Mouse (Mus musculus): Measurements from ENCODE around the gene Fbp2.

The Fbp2 gene

DNA sequence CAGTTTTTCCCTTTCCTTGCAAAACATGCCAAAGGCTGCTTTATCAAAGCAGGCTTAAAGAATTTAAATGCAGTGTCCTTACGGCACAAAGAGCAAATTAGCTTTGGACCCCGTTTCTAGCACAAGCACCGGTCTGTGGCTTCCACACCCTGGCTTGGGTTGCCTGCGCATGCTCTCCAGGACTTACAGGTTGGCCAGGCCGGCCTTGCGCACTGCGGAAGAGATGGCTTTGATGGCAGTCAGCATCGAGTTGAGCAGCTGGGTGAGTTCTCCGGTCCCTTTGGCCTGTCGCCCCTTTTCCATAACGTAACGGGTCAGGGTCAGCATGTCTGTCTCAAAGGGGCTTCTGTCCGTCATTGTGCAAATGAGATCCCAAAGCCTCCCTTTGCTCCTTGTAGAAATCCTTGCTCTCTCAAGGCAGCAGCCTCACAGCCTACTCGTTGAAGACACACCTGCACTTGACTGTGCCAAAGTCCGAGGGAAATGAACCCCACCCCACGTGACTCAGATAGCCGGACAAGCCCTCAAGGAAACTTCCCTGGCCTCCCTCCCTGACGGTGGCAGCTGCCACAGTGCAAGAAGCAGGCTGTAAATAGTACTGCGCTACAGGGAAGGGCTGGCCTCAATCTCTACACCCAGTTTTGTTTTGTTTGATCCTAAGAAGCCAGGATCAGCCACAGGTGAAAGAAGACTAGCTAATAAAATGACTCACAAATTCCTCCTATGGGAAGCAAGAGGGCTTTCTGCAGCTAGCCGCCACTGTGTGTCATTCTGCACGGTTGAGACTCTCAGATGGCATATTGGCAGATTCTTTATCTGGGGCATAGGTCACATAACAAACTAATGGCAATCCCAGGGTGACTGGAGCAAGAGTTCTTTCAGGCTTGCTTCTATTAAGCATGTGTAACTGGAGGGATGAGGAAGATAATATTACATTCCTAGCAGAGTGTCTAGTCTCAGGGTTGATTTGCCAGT lies at the start of gene Fbp2:
Fbp2 (minus strand) TSS at position 482 of the 975 bp plus-strand sequence.
- no peak for DNase-seq (ENCODE audit: low spot score)

DNA sequence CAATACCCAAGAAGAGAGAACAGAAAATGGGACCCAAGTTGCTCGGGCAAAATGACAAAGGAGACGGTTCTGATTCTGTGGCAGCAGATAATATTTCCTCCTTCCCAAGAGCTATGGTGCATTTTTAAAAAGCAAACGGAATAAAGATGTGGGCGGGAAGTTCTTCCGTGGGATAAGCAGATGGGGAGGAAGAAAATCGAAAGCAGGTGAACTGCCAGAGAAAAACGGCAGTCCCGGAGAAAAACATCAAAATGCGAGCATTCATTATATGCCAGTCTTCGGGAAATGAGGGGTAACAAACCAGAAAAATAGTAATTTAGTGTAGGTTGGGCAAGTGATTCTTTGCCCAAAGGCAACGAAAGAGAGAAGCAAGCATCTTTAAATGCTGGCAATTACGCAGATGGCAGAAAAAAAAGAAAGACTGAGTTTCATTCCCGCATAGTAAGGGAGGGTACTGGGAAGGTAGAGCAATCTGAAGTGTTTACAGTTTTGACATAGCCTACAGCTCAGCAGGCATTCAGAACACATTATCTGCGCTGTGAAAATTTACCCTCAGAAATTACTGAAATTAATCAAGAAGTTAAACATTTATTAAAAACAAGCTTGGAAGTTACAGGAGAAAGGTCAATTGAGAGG lies 49.4 kb upstream of the Fbp2 start:
- DNase-seq (ENCODE audit: low spot score) = no peak

DNA sequence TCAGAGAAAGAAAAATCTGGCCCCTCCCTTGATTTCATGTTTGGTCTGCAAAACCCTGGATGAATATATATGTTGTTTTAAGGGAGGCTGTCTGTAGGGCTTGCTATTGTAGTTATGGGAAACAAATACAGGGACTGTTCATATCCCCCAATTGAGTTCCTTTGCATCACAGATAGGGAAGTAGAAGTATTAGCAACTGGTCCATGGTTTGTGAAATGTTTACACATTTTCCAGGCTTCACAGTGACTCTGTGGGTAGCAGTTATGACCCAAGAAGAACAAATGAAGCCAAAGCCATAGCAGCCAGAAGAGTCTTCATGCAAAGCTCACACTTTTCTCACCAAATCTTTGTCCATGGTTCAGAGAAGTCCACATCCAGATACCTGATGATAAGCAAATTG lies 42.9 kb upstream of the Fbp2 start:
- DNase-seq (ENCODE audit: low spot score) = no peak

DNA sequence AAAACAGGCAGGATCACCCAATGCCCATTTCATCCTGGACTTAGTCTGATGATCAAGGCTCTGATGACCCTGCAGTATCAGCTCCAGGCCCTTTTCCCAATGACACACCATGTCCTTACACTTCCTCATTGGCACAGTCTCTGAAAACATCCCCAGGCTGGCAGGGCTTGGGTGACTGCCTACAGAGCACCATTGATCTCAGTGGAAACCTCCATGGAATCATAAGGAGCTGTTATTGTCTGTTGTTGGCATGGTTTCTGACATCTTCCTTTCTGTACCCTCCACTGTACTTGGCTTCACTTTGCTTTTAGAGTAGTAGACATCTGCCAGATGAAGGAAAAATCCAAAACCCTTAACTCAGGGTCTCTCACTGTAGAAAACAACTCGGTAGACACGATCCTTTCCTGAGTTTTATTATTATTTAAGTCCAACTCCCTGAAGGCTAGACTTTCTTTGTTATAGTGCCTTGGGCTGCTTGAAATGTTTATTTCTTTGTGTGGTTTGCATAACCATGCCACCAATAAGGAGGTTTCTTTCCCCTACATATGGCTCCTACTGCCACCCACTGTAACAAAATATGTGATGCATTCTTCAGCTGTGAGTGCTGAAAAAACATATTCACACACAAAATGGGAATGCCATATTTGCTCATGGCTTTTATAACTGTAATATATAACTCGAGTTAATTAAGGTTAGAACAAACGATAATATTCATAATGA lies 39.9 kb upstream of the Fbp2 start:
- DNase-seq (ENCODE audit: low spot score) = no peak

DNA sequence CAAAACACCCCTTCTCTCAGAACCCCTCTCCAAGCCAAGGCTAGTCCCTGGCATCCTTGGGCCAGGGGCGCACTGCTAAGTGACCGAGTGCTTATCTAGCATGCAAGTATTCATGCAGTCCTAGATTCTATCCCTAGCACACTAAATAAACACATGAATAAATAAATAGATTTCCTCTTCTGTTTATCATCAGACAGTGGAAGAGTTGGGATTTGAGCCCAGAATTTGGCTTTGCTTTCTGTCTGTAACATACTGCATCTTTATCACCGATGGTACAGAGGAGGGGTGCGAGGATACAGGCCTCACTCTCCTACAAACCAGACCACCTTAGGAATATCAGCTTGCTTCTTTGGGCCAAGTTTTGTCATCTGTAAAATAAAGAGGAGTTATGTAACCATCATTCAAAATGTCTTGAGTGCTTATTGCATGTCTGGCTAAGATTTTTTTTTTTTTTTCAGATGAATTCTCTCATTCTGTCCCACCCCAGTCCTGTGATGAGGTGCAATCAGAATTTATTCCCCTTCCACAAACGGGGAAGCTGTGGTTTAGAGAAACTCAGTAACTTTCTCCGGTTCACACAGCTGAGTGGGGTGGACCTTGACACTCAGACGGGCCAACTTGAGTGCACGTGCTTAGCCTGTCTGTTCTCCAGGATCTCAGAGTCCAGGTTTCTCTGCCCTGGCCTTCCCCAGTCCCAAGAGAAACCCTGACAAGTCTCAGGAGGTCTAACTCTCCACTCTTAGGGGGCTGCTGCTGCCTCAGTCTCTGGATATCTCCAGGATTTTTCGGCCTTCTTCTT lies 35.0 kb upstream of the Fbp2 start:
- DNase-seq (ENCODE audit: low spot score) = no peak

DNA sequence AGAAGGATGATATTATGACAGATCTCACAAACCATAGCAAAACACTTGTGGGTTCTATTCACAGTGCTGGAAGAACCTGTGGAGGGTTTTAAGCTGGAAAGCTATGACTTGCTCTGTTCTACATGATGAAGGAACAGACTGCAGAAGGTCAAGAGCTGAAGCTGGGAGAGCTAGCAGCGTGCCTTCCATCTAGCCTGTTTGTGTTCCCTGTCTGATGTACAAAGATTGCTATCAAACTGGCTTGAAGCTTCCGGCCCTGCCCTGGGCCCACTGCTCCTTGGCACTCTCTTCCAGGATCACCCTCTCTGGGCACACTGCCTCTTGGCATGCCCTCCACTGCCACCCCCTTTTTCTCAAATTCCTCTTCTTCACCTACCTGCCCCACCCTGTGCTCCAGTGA lies 31.1 kb upstream of the Fbp2 start:
- no peak for DNase-seq (ENCODE audit: low spot score)

DNA sequence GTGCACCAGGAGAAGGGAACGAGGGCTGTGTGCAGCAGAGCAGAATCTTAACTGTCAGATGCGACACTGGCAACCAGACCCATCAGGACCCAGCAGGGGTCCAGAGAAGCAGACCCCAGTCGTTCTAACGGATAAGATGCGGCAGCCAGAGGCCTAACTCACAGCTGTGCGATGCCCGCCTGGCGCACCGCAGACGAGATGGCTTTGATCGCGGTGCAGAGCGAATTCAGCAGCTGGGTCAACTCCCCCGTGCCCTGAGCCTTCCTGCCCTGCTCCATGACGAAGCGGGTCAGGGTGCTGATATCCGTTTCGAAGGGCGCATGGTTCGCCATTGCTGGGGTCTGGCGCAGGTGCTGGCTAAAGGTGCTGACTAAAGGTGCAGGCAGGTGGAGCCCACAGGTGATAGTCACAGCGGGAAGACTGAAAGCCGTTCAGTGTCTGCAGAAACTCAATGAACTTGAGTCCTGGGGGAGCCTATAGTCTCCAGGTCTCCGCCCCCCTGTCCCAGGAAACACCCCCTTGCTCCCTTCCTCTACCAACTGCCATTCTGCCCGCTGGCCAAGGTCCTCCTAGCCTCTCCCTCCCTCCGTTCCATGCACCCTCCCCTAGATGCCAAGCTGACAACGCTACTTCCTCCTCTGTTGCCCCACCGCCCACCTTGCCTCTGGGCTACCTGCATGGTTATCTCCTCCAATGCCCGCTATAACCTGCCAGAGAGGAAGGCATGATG lies 29.7 kb upstream of the Fbp2 start, which contains the start of gene Fbp1:
Fbp1 (minus strand) TSS at position 571 of the 730 bp plus-strand sequence.
- peak; percentile 56 for DNase-seq (ENCODE audit: low spot score)

DNA sequence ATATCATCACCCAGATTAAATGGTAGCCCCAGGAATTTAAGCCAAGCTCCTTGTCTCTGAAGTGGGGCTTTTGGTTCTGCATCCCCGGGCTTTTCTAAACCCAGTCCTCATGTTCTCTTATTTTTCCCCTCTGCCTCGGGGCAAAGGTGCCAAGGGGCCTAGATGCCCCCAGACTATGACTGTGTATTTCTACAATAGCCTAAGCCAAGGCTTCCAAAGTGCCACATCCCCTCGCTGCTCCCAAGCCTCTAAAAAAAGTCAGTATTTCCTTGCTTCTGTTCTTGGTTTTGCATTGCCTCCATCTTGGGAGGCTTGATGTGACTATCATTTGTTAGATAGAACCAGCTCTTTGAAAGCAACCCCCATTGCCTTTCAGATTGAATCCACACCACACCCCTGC lies 26.3 kb upstream of the Fbp2 start:
- no peak for DNase-seq (ENCODE audit: low spot score)

DNA sequence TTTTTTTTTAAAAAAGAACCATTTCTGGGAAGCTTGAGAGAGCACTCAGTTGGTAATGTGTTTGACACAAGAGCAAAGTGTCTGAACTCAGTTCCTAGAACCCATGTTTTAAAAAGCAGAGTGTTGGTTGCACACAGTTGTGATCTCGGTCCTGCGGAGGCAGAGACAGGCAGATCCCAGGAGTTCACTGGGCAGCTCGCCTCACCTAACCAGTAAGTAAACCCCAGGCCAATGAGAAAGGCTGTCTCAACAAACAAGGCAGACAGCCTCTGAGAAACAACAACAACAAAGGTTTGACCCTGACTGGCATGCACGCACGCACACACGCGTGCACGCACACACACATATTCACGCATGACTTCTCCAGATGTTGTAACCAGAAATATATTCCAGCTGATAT lies 25.7 kb upstream of the Fbp2 start:
- DNase-seq (ENCODE audit: low spot score) = no peak

DNA sequence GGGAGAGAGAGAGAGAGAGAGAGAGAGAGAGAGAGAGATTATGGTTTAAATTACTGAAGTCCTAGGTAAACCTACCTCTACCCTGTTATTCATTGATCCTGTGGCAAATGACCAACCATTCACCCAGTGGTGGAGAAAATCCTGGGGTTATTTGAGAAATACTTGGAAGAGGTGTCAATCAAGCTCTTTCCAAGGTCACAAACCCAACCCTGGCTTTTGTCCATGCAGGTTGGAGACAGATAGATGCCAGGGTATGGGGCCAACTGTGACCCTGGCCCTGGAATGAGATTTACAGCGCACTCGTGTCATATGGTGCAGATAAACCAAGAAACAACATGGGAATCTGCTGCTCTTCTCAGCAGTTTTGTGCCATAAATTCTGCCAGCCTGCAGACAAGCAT lies 25.2 kb upstream of the Fbp2 start:
- DNase-seq (ENCODE audit: low spot score) = no peak

DNA sequence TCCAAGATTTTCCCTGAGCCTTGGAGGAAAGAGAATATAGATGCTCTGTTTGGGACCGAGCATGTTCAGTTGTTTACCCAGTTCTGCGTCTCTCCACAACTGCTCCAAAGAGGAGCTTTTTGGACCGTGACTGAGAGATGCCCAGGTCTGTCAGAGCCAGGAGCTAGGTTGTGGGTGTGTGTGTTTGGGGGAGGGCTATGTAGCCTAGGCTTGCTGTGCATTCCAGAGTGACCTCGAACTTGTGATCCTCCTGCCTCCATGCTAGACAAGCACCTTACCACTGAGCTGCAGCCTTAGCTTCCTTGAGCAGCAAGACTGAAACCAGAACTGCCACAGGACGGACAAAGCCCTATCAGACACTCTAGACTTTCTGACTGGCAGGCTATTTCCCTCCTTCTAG lies 24.6 kb upstream of the Fbp2 start:
- DNase-seq (ENCODE audit: low spot score) = no peak

DNA sequence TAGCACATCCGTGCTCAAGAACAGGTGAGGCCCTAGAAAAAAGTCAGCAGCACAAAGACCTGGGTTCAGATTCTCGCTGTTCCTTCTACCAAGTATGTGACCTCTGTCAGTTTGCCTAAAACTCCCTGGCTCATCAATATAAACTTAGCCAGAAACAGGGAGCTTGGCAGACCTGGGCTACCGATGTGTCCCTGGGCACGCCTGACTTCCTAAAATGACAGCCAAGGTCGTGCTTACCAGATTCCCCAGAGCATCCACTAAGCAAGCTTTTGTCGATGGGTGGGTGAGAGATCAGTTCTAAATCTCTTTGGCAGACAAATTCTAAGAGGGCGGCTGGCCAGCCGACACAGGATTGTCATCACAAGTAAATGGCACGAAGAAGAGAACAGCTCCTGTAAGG lies 23.1 kb upstream of the Fbp2 start:
- DNase-seq (ENCODE audit: low spot score) = no peak

DNA sequence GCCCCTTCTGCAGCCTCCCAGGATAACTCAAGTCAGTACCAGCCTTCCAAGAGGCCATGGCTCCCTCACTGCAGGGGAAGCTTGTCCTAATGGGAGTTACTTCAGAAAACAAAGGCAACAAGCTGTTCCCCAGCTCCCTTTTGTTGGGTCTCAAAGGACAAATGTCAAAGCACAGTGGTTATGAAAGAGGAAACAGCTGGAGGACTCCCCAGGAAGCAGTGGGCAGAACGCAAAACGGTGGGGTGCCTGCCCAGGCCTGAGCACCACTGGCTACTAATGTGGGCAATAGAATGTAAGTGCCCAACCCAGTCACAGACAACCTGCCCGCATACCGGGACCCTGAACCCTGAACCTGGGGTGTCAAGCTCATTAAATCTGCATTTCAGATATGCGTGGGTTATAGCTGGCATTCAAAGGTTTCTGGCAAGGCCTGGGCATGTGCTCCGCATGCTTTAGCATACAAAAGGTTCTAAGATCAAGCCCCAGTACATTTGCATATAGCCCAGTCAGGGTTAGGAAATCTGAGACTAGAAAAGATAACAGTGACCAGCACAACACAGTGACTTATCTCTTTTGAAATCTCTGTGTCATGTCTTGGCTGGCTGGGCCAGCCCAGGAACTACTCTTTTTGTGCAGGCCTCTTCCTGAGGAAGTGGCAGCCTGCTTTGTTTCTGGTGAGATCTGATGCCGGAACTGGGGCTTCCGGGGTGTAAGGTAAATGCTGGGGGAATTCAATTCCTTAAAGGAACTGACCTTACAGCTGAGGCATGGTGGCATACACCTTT lies 21.8 kb upstream of the Fbp2 start:
- DNase-seq (ENCODE audit: low spot score) = peak; percentile 9

DNA sequence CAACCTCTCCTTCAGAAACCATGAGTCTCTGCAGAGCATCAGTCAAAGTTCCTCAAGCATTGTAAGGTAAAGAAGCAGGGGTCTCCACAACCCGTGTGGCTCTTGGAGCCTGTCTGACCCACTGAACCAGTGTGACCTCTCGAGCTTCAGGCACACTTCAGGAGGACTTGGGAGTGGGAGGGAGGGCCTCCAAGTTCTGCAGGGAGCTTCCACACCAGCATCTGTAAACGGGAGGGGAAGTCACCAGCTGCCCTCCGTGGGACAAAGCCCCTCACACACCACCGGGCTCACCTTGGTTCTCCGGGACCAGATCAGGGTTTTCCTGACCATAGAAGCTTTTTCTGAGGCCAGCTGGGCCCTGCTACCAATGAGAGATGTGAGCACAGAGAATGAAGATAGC lies 21.2 kb upstream of the Fbp2 start:
- no peak for DNase-seq (ENCODE audit: low spot score)

DNA sequence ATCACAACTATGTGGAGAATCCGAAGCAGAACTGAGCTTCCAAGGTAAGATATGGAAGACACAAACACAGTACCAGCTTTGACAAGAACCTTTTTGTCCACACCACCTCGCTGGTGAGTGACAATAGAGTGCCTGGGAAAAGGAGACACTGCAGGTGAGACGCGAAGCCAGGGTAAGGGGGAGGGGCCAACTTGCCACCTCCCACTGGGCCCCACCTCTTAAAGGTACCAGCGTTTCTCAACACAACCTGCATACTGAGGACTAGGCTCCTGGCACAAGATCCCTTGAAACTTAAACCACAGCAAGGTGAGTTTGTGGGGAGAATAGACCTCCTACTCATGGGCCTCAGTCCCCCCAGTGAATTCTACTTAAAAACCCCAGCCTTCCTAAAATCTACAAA lies 19.0 kb upstream of the Fbp2 start:
- no peak for DNase-seq (ENCODE audit: low spot score)

DNA sequence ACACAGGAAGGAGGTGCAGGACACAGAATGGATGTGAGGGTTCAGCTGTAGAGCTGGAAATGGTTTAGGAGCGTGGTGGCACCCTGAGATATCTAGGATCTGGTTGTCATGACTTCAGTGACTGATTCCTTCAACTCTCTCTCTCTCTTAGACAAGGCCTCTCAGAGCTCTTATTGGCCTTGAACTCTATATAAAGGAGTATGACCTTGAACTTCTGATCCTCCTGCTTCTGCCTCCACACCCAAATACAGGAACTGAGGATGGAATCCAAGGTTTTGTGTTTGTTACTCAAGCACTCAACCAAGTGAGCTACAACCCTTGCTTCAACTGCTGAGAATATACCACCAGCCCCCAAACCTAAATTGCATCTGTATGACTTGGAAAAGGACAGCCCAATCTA lies 17.9 kb upstream of the Fbp2 start:
- no peak for DNase-seq (ENCODE audit: low spot score)

DNA sequence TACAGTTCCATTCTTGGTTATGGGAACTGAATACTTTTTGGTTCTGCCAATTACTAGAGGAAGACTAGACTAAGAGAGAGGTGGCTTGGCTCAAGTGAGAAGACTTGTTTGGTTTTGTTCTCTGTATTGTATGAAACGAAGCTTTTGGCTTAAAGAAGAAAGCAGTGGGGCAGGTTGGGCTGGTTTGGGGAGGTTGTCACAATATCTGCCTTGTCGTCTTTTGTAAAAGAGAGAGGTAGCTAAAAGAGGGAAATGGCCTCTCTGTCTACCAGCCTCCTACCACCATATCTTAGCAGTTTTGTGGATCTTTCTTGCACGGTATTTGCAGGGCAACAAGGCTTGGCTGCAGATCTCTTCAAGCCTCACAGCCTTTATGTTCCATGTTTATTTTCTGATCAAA lies 14.0 kb upstream of the Fbp2 start:
- no peak for DNase-seq (ENCODE audit: low spot score)

DNA sequence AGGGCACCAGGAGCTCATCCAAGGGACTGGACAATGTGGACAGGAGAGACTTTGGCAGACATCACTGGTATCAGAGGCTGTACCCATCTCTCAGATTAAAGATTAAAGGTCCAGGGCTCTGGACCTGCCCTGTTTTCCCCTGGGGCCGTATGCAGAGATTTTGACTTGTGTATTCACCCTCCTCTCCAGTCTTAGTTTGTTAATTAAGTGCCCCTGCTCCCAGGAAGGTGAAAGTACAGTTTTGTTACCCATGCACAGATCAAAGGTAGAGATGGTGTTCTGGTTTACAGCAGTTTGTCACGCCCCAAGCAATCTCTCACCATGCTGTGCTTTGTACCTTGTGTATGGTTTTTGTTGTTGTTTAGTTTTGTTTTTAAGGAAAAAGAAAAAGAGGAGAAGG lies 12.4 kb upstream of the Fbp2 start:
- no peak for DNase-seq (ENCODE audit: low spot score)

DNA sequence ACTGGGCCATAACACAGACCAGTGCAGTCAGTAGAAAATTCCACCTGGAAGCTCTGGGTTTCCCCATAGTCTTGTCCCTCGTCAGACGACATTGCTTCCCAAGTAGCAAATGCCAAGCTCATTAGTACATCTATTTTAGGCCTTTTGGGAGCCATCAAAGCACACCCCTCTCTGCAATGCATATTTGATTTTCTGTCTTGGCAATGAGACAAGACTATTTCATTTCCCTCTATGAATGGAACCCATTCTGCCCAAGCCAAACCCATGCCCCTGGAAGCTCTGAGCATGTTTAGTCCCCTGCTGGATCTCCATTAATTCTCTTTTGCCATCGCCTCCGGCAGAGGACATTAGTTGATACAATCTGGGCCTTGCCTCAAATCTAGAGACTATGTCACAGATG lies 8.6 kb upstream of the Fbp2 start:
- no peak for DNase-seq (ENCODE audit: low spot score)

DNA sequence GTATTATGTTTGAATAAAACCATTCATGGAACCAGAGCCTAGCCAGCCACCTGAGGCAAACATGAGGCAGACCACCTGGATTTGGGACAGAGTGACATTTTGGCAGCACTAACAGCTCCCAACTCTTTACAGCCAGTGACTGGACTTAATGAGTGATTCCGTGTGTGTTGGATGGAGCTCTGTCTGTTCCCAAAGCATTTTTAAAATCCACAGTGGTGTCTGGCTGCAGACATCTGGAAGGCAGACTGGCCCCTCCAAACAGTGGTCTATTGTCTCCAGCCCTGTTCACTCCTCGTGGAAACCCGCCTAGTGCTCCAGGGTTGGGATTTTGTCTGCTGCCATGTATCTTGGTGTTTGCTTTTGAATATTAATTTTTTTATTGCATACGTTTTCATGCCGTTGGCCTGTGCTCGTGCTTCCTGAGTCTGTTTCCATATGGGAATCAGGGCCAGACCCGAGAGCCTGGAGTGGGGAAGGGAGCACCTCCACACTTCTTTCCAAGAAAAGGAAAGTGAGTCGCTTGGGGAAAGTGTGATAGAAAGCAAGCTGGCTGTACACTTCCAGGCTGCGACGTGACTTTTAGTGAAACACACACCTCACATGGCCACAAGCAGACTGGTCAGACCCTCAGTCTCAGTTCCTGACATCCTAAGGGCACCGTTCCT lies 7.6 kb upstream of the Fbp2 start:
- DNase-seq (ENCODE audit: low spot score) = no peak
